Mouse (Mus musculus): ENCODE results near the gene Tbxas1. TPM values are rescaled to one million over a fixed set of nuclear protein-coding genes. Genes with fewer than 3 reads are reported as not detected.
A peak's percentile ranks its signal among the peaks of the same experiment; 100 is the strongest.

Gene Tbxas1
- polyA plus RNA-seq, 2 experiments, result 4.5 to 6.3 TPM

- Histone ChIP-seq H3K9ac (replicated peaks) (peak overlapping the region; percentile 24), H3K4me2 (ENCODE audit: low read depth) (no peak overlapping the region; the same call in 1 of the 2 replicates), H3K4me1 (replicated peaks; ENCODE audit: control insufficient read depth in 2 of 2, insufficient read depth in 2 of 2, low read length in 1 of 2) (peaks cover 16 to 28% of the 10 kb centered on the region in 2 experiments), H3K27ac (peak overlapping the region; percentile 60), H3K27me3 (ENCODE audit: control insufficient read depth, insufficient read depth, low read length) (no peaks in the 10 kb centered on the region), H3K9me3 (ENCODE audit: control insufficient read depth, low read length) (no peaks in the 10 kb centered on the region), H3K36me3 (replicated peaks; ENCODE audit: control insufficient read depth, insufficient read depth, low read depth) (no peaks in the 10 kb centered on the region), H3K4me3 (ENCODE audit: insufficient read depth in 1 of 2, low read depth in 2 of 2, low read length in 2 of 2) (no peak overlapping the region)
- ATAC-seq (ENCODE audit: insufficient read depth) (peak; percentile 77), DNase-seq (ENCODE audit: low read depth in 3 of 3, low spot score in 3 of 3) (no peak)
- 8% methylated on average over 5 of the region's 5 CpGs for WGBS (ENCODE audit: insufficient replicate concordance)
- TF ChIP-seq EP300 (IDR thresholded peaks at IDR 0.05; ENCODE audit: low read depth), result no peak
- peak; percentile 32 for TF ChIP-seq CTCF (IDR thresholded peaks at IDR 0.05; ENCODE audit: low read depth)
Measured at GRCm38 (mm10) chr6:38949683-38950161, 74.5 kb downstream of the Tbxas1 start.

- 8% methylated on average over 4 of the region's 4 CpGs for WGBS (ENCODE audit: insufficient replicate concordance)
Measured at GRCm38 (mm10) chr6:38950341-38950740, 75.1 kb downstream of the Tbxas1 start.

GRCm38 (mm10) chr6:38950838-38951237 is 75.6 kb downstream of the Tbxas1 start:
- no peak overlapping the region for H3K4me2 ChIP-seq (ENCODE audit: low read depth)
- H3K4me3 ChIP-seq (ENCODE audit: insufficient read depth in 1 of 2, low read depth in 2 of 2, low read length in 2 of 2), result no peak overlapping the region
- H3K9me3 ChIP-seq (ENCODE audit: control insufficient read depth, low read length), result no peaks in the 10 kb centered on the region
- no peak for TF ChIP-seq CTCF (IDR thresholded peaks at IDR 0.05; ENCODE audit: low read depth)
- no peak for TF ChIP-seq EP300 (IDR thresholded peaks at IDR 0.05; ENCODE audit: low read depth)
- H3K36me3 ChIP-seq (replicated peaks; ENCODE audit: control insufficient read depth, insufficient read depth, low read depth), result no peaks in the 10 kb centered on the region
- WGBS (ENCODE audit: insufficient replicate concordance), result 58% methylated on average over 3 of the region's 3 CpGs
- no peak overlapping the region for H3K9ac ChIP-seq (replicated peaks)
- ATAC-seq (ENCODE audit: insufficient read depth) (no peak), DNase-seq (ENCODE audit: low read depth in 3 of 3, low spot score in 3 of 3) (no peak)
- H3K4me1 ChIP-seq (replicated peaks; ENCODE audit: control insufficient read depth in 2 of 2, insufficient read depth in 2 of 2, low read length in 1 of 2), result peaks cover 16 to 22% of the 10 kb centered on the region in 2 experiments
- no peak overlapping the region for H3K27ac ChIP-seq
- no peaks in the 10 kb centered on the region for H3K27me3 ChIP-seq (ENCODE audit: control insufficient read depth, insufficient read depth, low read length)

More at GRCm38 (mm10) chr6:38950341-38950740, 75.1 kb downstream of the Tbxas1 start:
- DNase-seq (ENCODE audit: low read depth in 3 of 3, low spot score in 3 of 3), result no peak
- peak; percentile 41; the same call in 1 of the 2 replicates for ATAC-seq (ENCODE audit: insufficient read depth)
- H3K27me3 ChIP-seq (ENCODE audit: control insufficient read depth, insufficient read depth, low read length), result no peaks in the 10 kb centered on the region
- peak overlapping the region; percentile 24; the same call in 1 of the 2 replicates for H3K4me2 ChIP-seq (ENCODE audit: low read depth)
- H3K4me3 ChIP-seq (ENCODE audit: insufficient read depth in 1 of 2, low read depth in 2 of 2, low read length in 2 of 2), result no peak overlapping the region
- H3K4me1 ChIP-seq (replicated peaks; ENCODE audit: control insufficient read depth in 2 of 2, insufficient read depth in 2 of 2, low read length in 1 of 2), result peaks cover 16 to 25% of the 10 kb centered on the region in 2 experiments
- H3K36me3 ChIP-seq (replicated peaks; ENCODE audit: control insufficient read depth, insufficient read depth, low read depth), result no peaks in the 10 kb centered on the region
- peak overlapping the region; percentile 60 for H3K27ac ChIP-seq
- H3K9ac ChIP-seq (replicated peaks), result peak overlapping the region; percentile 5; the same call in 1 of the 2 replicates
- TF ChIP-seq EP300 (IDR thresholded peaks at IDR 0.05; ENCODE audit: low read depth), result no peak
- TF ChIP-seq CTCF (IDR thresholded peaks at IDR 0.05; ENCODE audit: low read depth), result no peak
- no peaks in the 10 kb centered on the region for H3K9me3 ChIP-seq (ENCODE audit: control insufficient read depth, low read length)

- no peak for TF ChIP-seq CTCF (IDR thresholded peaks at IDR 0.05; ENCODE audit: low read depth)
- no peak for TF ChIP-seq EP300 (IDR thresholded peaks at IDR 0.05; ENCODE audit: low read depth)
- WGBS (ENCODE audit: insufficient replicate concordance), result 67% methylated on average over 2 of the region's 2 CpGs
Measured at GRCm38 (mm10) chr6:38956641-38957040, 81.4 kb downstream of the Tbxas1 start.

GRCm38 (mm10) chr6:38957246-38957645 is 82.0 kb downstream of the Tbxas1 start:
- DNase-seq (ENCODE audit: low read depth in 3 of 3, low spot score in 3 of 3) (no peak), ATAC-seq (ENCODE audit: insufficient read depth) (no peak)
- TF ChIP-seq EP300 (IDR thresholded peaks at IDR 0.05; ENCODE audit: low read depth) (no peak), CTCF (IDR thresholded peaks at IDR 0.05; ENCODE audit: low read depth) (no peak)
- Histone ChIP-seq H3K4me1 (replicated peaks; ENCODE audit: control insufficient read depth in 2 of 2, insufficient read depth in 2 of 2, low read length in 1 of 2) (peaks cover 7 to 27% of the 10 kb centered on the region in 2 experiments), H3K4me3 (ENCODE audit: insufficient read depth in 1 of 2, low read depth in 2 of 2, low read length in 2 of 2) (no peak overlapping the region), H3K4me2 (ENCODE audit: low read depth) (no peak overlapping the region), H3K9me3 (ENCODE audit: control insufficient read depth, low read length) (no peaks in the 10 kb centered on the region), H3K27ac (no peak overlapping the region), H3K36me3 (replicated peaks; ENCODE audit: control insufficient read depth, insufficient read depth, low read depth) (no peaks in the 10 kb centered on the region), H3K27me3 (ENCODE audit: control insufficient read depth, insufficient read depth, low read length) (no peaks in the 10 kb centered on the region), H3K9ac (replicated peaks) (no peak overlapping the region)
- 82% methylated on average over 5 of the region's 5 CpGs for WGBS (ENCODE audit: insufficient replicate concordance)

More at GRCm38 (mm10) chr6:38956641-38957040, 81.4 kb downstream of the Tbxas1 start:
- Histone ChIP-seq H3K4me1 (replicated peaks; ENCODE audit: control insufficient read depth in 2 of 2, insufficient read depth in 2 of 2, low read length in 1 of 2) (peaks cover 7 to 27% of the 10 kb centered on the region in 2 experiments), H3K9me3 (ENCODE audit: control insufficient read depth, low read length) (no peaks in the 10 kb centered on the region), H3K4me3 (ENCODE audit: insufficient read depth in 1 of 2, low read depth in 2 of 2, low read length in 2 of 2) (no peak overlapping the region), H3K4me2 (ENCODE audit: low read depth) (no peak overlapping the region), H3K36me3 (replicated peaks; ENCODE audit: control insufficient read depth, insufficient read depth, low read depth) (no peaks in the 10 kb centered on the region), H3K27ac (no peak overlapping the region), H3K9ac (replicated peaks) (no peak overlapping the region), H3K27me3 (ENCODE audit: control insufficient read depth, insufficient read depth, low read length) (no peaks in the 10 kb centered on the region)
- DNase-seq (ENCODE audit: low read depth in 3 of 3, low spot score in 3 of 3) (no peak), ATAC-seq (ENCODE audit: insufficient read depth) (no peak)

All from liver, embryonic 14.5 days (tissue).